19 mouse cellular contexts compared by ENCODE assay signal in genomic region chr16:30677896-30678707, GRCm38 (mm10).
DNase-seq lines count a peak whose midpoint lies in the region; TF ChIP-seq lines count a peak whose summit lies in the region.
"Had no signal": no experiment of that assay in that cellular context is flagged by ENCODE, and none has a peak within 500 bp of the region (broad histone marks: within the 10 kb centered on the region; RNA-seq: fewer than 3 reads in every experiment).

No protein-coding gene starts in this region.

- no peak for TF ChIP-seq EP300 in MEL (IDR thresholded peaks at IDR 0.05; ENCODE audit: low read depth in 1 of 2, low read length in 2 of 2)

- H3K4me3 ChIP-seq in thymus, adult 2 months (ENCODE audit: control insufficient read depth, insufficient read depth, low read length) = no peak overlapping the region
- H3K4me3 ChIP-seq in MEL (ENCODE audit: control insufficient read depth in 1 of 2, insufficient read depth in 1 of 2, low read depth in 2 of 2, low read length in 2 of 2) = no peak overlapping the region
- H3K4me3 ChIP-seq in small intestine, adult 2 months (ENCODE audit: low read depth, low read length) = no peak overlapping the region
- H3K4me3 ChIP-seq: embryonic facial prominence, embryonic 13.5 days; heart, embryonic 15.5 days; limb, embryonic 12.5 days; liver, embryonic 13.5 days; lung, embryonic 15.5 days had no signal

- WGBS in thymus, adult 2 months = 95% methylated on average over 7 of the region's 7 CpGs
- WGBS in small intestine, adult 2 months = 79% methylated on average over 7 of the region's 7 CpGs

- no peak for TF ChIP-seq POLR2A in thymus, adult 2 months (IDR thresholded peaks at IDR 0.05; ENCODE audit: control insufficient read depth, extremely low read depth, insufficient read depth, low read length, poor library complexity)
- no peak for TF ChIP-seq POLR2A in MEL (IDR thresholded peaks at IDR 0.05; ENCODE audit: control insufficient read depth in 1 of 2, insufficient read depth in 1 of 2, low read depth in 1 of 2, low read length in 2 of 2, poor library complexity in 1 of 2)
- TF ChIP-seq POLR2A in small intestine, adult 2 months (IDR thresholded peaks at IDR 0.05; ENCODE audit: low read depth, low read length) = no peak

- peak overlapping the region; percentile 11; the same call in 1 of the 2 replicates for H3K27ac ChIP-seq in thymus, adult 2 months (ENCODE audit: control insufficient read depth, insufficient read depth, low read length)
- no peak overlapping the region for H3K27ac ChIP-seq in MEL (ENCODE audit: control insufficient read depth, low read depth, low read length)
- peak overlapping the region; percentile 28; the same call in 1 of the 2 replicates for H3K27ac ChIP-seq in small intestine, adult 2 months (ENCODE audit: insufficient read depth, low read depth, low read length)
- H3K27ac ChIP-seq: embryonic facial prominence, embryonic 13.5 days; heart, embryonic 15.5 days; limb, embryonic 12.5 days; liver, embryonic 13.5 days; lung, embryonic 15.5 days had no signal

- no peaks in the 10 kb centered on the region for H3K79me2 ChIP-seq in MEL (ENCODE audit: control insufficient read depth, insufficient read depth, low read length, poor library complexity)

- no peaks in the 10 kb centered on the region for H3K9me3 ChIP-seq in MEL (replicated peaks; ENCODE audit: insufficient read depth, low read length)
- H3K9me3 ChIP-seq: embryonic facial prominence, embryonic 13.5 days; heart, embryonic 15.5 days; limb, embryonic 12.5 days; liver, embryonic 13.5 days; lung, embryonic 15.5 days had no signal

- DNase-seq in thymus, adult 2 months = no peak
- no peak for DNase-seq in thymus, adult 18-20 months
- no peak for DNase-seq in MEL (ENCODE audit: low read depth, low spot score)
- DNase-seq in adrenal gland, postnatal 10 days = no peak
- DNase-seq in cerebellum, postnatal 10 days = no peak
- DNase-seq in cerebellum, postnatal 36 days = no peak
- DNase-seq: cerebellum, adult 8-10 months; gastrocnemius, postnatal 36 days; heart, postnatal 4 days; kidney, adult 18-20 months; kidney, postnatal 25 days; layer of hippocampus, adult 9-11 months; liver, embryonic 13.5 days; right cerebral cortex, adult 18-20 months had no signal

- H3K36me3 ChIP-seq in thymus, adult 2 months (ENCODE audit: control insufficient read depth, insufficient read depth, low read length) = no peaks in the 10 kb centered on the region
- H3K36me3 ChIP-seq in MEL (ENCODE audit: control insufficient read depth in 1 of 2, insufficient read depth in 2 of 2, low read length in 2 of 2) = no peaks in the 10 kb centered on the region
- no peaks in the 10 kb centered on the region for H3K36me3 ChIP-seq in small intestine, adult 2 months (ENCODE audit: control insufficient read depth, insufficient read depth, low read length)
- H3K36me3 ChIP-seq: embryonic facial prominence, embryonic 13.5 days; heart, embryonic 15.5 days; limb, embryonic 12.5 days; liver, embryonic 13.5 days; lung, embryonic 15.5 days had no signal

- H3K27me3 ChIP-seq in thymus, adult 2 months (ENCODE audit: control insufficient read depth, insufficient read depth, low read length) = no peaks in the 10 kb centered on the region
- peaks cover 0 to 6% of the 10 kb centered on the region in 2 experiments; a peak in 2 of 4 replicates for H3K27me3 ChIP-seq in MEL (ENCODE audit: control insufficient read depth in 1 of 2, insufficient read depth in 2 of 2, low read length in 2 of 2)
- H3K27me3 ChIP-seq in small intestine, adult 2 months (ENCODE audit: control insufficient read depth, insufficient read depth, low read length) = no peaks in the 10 kb centered on the region
- H3K27me3 ChIP-seq: embryonic facial prominence, embryonic 13.5 days; heart, embryonic 15.5 days; limb, embryonic 12.5 days; liver, embryonic 13.5 days; lung, embryonic 15.5 days had no signal

- TF ChIP-seq CTCF in thymus, adult 2 months (IDR thresholded peaks at IDR 0.05; ENCODE audit: borderline replicate concordance, control insufficient read depth, extremely low read depth, insufficient read depth, low read length, poor library complexity) = no peak
- no peak for TF ChIP-seq CTCF in MEL (IDR thresholded peaks at IDR 0.05 in 2 of 3, conservative IDR thresholded peaks at IDR 0.05 in 1 of 3; ENCODE audit: control insufficient read depth in 1 of 3, insufficient read depth in 1 of 3, low read depth in 2 of 3, low read length in 3 of 3, poor library complexity in 1 of 3, severe bottlenecking in 1 of 3)
- no peak for TF ChIP-seq CTCF in small intestine, adult 2 months (IDR thresholded peaks at IDR 0.05; ENCODE audit: extremely low read depth, insufficient read length, insufficient replicate concordance, low read depth, low read length)

- TF ChIP-seq RAD21 in MEL (IDR thresholded peaks at IDR 0.05; ENCODE audit: low read depth, low read length) = no peak

- no peak overlapping the region for H3K9ac ChIP-seq in MEL (ENCODE audit: control insufficient read depth, low read depth, low read length, poor library complexity, severe bottlenecking)
- H3K9ac ChIP-seq: embryonic facial prominence, embryonic 13.5 days; heart, embryonic 15.5 days; limb, embryonic 12.5 days; liver, embryonic 13.5 days; lung, embryonic 15.5 days had no signal

- peaks cover 9% of the 10 kb centered on the region for H3K4me1 ChIP-seq in thymus, adult 2 months (replicated peaks; ENCODE audit: control insufficient read depth, insufficient read depth, low read length)
- H3K4me1 ChIP-seq in MEL (ENCODE audit: control insufficient read depth in 1 of 2, insufficient read depth in 2 of 2, low read length in 2 of 2) = no peaks in the 10 kb centered on the region
- no peaks in the 10 kb centered on the region for H3K4me1 ChIP-seq in small intestine, adult 2 months (ENCODE audit: control insufficient read depth, insufficient read depth, insufficient read length, low read length)
- H3K4me1 ChIP-seq: heart, embryonic 15.5 days; limb, embryonic 12.5 days; liver, embryonic 13.5 days had no signal

TF ChIP-seq in MEL, 35 proteins besides CTCF, POLR2A, EP300 and RAD21:
- TF ChIP-seq BHLHE40 (IDR thresholded peaks at IDR 0.05; ENCODE audit: borderline replicate concordance, low read depth, low read length) (no peak), MYB (IDR thresholded peaks at IDR 0.05; ENCODE audit: low read depth, low read length) (no peak), USF1 (IDR thresholded peaks at IDR 0.05; ENCODE audit: low read depth, low read length) (peak; percentile 15; the same call in 1 of the 2 replicates), USF2 (IDR thresholded peaks at IDR 0.05; ENCODE audit: borderline replicate concordance in 1 of 2, insufficient read depth in 1 of 2, low read depth in 1 of 2, low read length in 2 of 2) (no peak), E2F4 (IDR thresholded peaks at IDR 0.05; ENCODE audit: borderline replicate concordance, low read depth, low read length) (no peak)
